Mouse (Mus musculus): ENCODE measurements at regions not wholly inside any gene's neighbourhood (a gene's known extent, or its start where the extent isn't known, plus 50 kb on each side); places are given as distances from the start of the nearest gene placed in this dataset.
A peak's percentile ranks its signal among the peaks of the same experiment; 100 is the strongest.

DNA sequence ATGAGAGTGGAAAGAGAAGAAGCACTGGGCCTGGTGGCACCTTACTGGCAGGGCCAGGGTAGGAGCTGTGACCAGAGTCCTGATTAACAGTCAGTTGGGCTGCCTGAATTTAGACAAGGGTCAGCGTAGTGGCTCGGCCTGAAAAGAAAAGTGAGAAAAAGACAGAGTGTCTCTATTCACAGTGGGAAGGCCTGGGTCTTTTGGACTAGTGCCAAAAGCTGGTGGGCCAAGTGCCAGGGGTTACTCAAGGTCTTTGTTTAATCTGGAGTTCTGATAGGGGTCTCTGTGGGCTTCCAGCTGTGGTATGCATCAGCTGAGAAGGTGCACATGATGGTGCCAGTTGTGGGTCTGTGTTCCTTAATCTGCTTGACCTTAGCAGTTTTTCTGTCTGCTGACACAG lies 2129.4 kb upstream of the Pcdh20 start:
- H3K36me3 ChIP-seq (replicated peaks) = no peaks in the 10 kb centered on the region
- no peak overlapping the region for H3K9ac ChIP-seq
- H3K4me1 ChIP-seq = 0 out of 2 replicates have a peak, but pooled peaks cover 6% of the 10 kb centered on the region
- no peaks in the 10 kb centered on the region for H3K27me3 ChIP-seq (replicated peaks)
- WGBS = 24% methylated on average over 2 of the region's 2 CpGs
- H3K4me2 ChIP-seq = no peak overlapping the region
- ATAC-seq (replicated peaks) = peak; percentile 56; the same call in 1 of the 2 replicates
- no peak overlapping the region for H3K4me3 ChIP-seq
- H3K9me3 ChIP-seq = no peaks in the 10 kb centered on the region
- no peak overlapping the region for H3K27ac ChIP-seq

All from midbrain, embryonic 15.5 days (tissue).